29 mouse cellular contexts compared by ENCODE assay signal in genomic region chr2:148634466-148634865, GRCm38 (mm10). TPM values are rescaled to one million over a fixed set of nuclear protein-coding genes. Genes with fewer than 3 reads are reported as not detected.
A peak's percentile ranks its signal among the peaks of the same experiment; 100 is the strongest.
DNase-seq lines count a peak whose midpoint lies in the region; ATAC-seq lines count a peak whose summit lies in the region.
"Had no signal": no experiment of that assay in that cellular context is flagged by ENCODE, and none has a peak within 500 bp of the region (broad histone marks: within the 10 kb centered on the region; RNA-seq: fewer than 3 reads in every experiment).

No protein-coding gene starts in this region.

- 74% methylated on average over 4 of the region's 4 CpGs for WGBS in heart, embryonic 11.5 days (ENCODE audit: insufficient replicate concordance)

- no peaks in the 10 kb centered on the region for H3K4me1 ChIP-seq in heart, embryonic 11.5 days (ENCODE audit: control insufficient read depth, insufficient read depth, low read length)
- H3K4me1 ChIP-seq: embryonic facial prominence, embryonic 10.5 days; forebrain, embryonic 15.5 days; heart, embryonic 12.5 days; hindbrain, embryonic 10.5 days; intestine, embryonic 15.5 days; limb, embryonic 12.5 days; neural tube, embryonic 15.5 days had no signal

- H3K9ac ChIP-seq in heart, embryonic 11.5 days (ENCODE audit: low read depth, low read length): no peak overlapping the region
- H3K9ac ChIP-seq: forebrain, embryonic 15.5 days; heart, embryonic 12.5 days; intestine, embryonic 15.5 days; limb, embryonic 12.5 days; neural tube, embryonic 15.5 days had no signal

- no peak overlapping the region for H3K4me3 ChIP-seq in heart, embryonic 11.5 days (ENCODE audit: low read depth, low read length)
- H3K4me3 ChIP-seq: embryonic facial prominence, embryonic 10.5 days; forebrain, embryonic 15.5 days; heart, embryonic 12.5 days; hindbrain, embryonic 10.5 days; intestine, embryonic 15.5 days; limb, embryonic 12.5 days; neural tube, embryonic 15.5 days had no signal

- H3K27ac ChIP-seq in heart, embryonic 11.5 days (ENCODE audit: low read depth, low read length): no peak overlapping the region
- H3K27ac ChIP-seq: embryonic facial prominence, embryonic 10.5 days; forebrain, embryonic 15.5 days; hindbrain, embryonic 10.5 days; intestine, embryonic 15.5 days; limb, embryonic 12.5 days; neural tube, embryonic 15.5 days; stomach, postnatal 0 days had no signal

- H3K27me3 ChIP-seq in heart, embryonic 11.5 days (ENCODE audit: control insufficient read depth, insufficient read depth, low read length): no peaks in the 10 kb centered on the region
- H3K27me3 ChIP-seq: forebrain, embryonic 15.5 days; heart, embryonic 12.5 days; intestine, embryonic 15.5 days; limb, embryonic 12.5 days; neural tube, embryonic 15.5 days had no signal

- no peaks in the 10 kb centered on the region for H3K9me3 ChIP-seq in heart, embryonic 11.5 days (replicated peaks; ENCODE audit: control insufficient read depth, low read length)
- H3K9me3 ChIP-seq: embryonic facial prominence, embryonic 10.5 days; forebrain, embryonic 15.5 days; heart, embryonic 12.5 days; hindbrain, embryonic 10.5 days; intestine, embryonic 15.5 days; limb, embryonic 12.5 days; neural tube, embryonic 15.5 days had no signal

- H3K36me3 ChIP-seq in heart, embryonic 11.5 days (ENCODE audit: control insufficient read depth, insufficient read depth, low read length): no peaks in the 10 kb centered on the region
- H3K36me3 ChIP-seq: embryonic facial prominence, embryonic 10.5 days; forebrain, embryonic 15.5 days; heart, embryonic 12.5 days; hindbrain, embryonic 10.5 days; intestine, embryonic 15.5 days; limb, embryonic 12.5 days; neural tube, embryonic 15.5 days had no signal

- ATAC-seq in heart, embryonic 11.5 days (replicated peaks; ENCODE audit: insufficient number of reproducible peaks, low FRiP score, low TSS enrichment): no peak
- ATAC-seq: CD4-positive, CD25-positive, alpha-beta regulatory T cell, adult 4 months; forebrain, embryonic 15.5 days; hindbrain, embryonic 16.5 days; intestine, embryonic 15.5 days had no signal

- peak; percentile 30 for DNase-seq in layer of hippocampus, adult 11-12 months (ENCODE audit: low spot score)
- no peak for DNase-seq in layer of hippocampus, adult 9-10 months (ENCODE audit: low spot score)
- DNase-seq in right cerebral cortex, adult 2 months (ENCODE audit: low spot score in 2 of 2): peak; percentile 36 to 52
- DNase-seq in right cerebral cortex, postnatal 14 days: no peak
- DNase-seq in right cerebral cortex, postnatal 10 days (ENCODE audit: low spot score in 2 of 2): peak; percentile 25 to 43
- DNase-seq in gastrocnemius, adult 8-10 months (ENCODE audit: low spot score in 2 of 2): no peak
- DNase-seq: adrenal gland, postnatal 36 days; cerebellum, adult 11-12 months; cerebellum, postnatal 10 days; gastrocnemius, postnatal 10 days; heart, adult 11 months; heart, postnatal 10 days; kidney, adult 8-10 months; kidney, postnatal 10 days; lung, adult 18-20 months; lung, postnatal 14 days had no signal

- no peak overlapping the region for H3K4me2 ChIP-seq in heart, embryonic 11.5 days
- H3K4me2 ChIP-seq: forebrain, embryonic 15.5 days; heart, embryonic 12.5 days; intestine, embryonic 15.5 days; limb, embryonic 12.5 days; liver, embryonic 11.5 days; midbrain, embryonic 11.5 days; neural tube, embryonic 15.5 days had no signal

RNA-seq across cellular contexts. Expression of gene Nxt1, which starts 37.9 kb away (rescaled TPM):
- 71.3 and 71.6 TPM in 2 replicates for polyA plus RNA-seq in heart, embryonic 11.5 days (2014; fragmentation: Nextera tagmentation; extraction: Ambion mirVana)
- total RNA-seq in gastrocnemius, adult 8-10 months (2022): 1 to 10 TPM; 6.0 to 8.0 (median 6.6) TPM

RNA-seq across cellular contexts. Expression of gene Gzf1, which starts 46.4 kb away (rescaled TPM):
- polyA plus RNA-seq in heart, embryonic 11.5 days (2014; fragmentation: Nextera tagmentation; extraction: Ambion mirVana): 14.7 and 16.2 TPM in 2 replicates
- 10 to 100 TPM; 19.2 to 27.7 (median 23.9) TPM for total RNA-seq in gastrocnemius, adult 8-10 months (2022)

Comparison
In these comparisons a context has a peak if more than half of its experiments do, and no peak if none do; other contexts are left out.
1. DNase-seq: peak in layer of hippocampus, adult 11-12 months (single experiment), right cerebral cortex, adult 2 months (2 of 2) and right cerebral cortex, postnatal 10 days (2 of 2); none in layer of hippocampus, adult 9-10 months (single experiment), right cerebral cortex, postnatal 14 days (single experiment) and gastrocnemius, adult 8-10 months (0 of 2).